Mouse (Mus musculus) midbrain, embryonic 14.5 days (tissue): ENCODE measurements around the gene Rbfox2. TPM values are rescaled to one million over a fixed set of nuclear protein-coding genes. Genes with fewer than 3 reads are reported as not detected.

Experiments used
- ATAC-seq: fragments of 200-750 bp; cut with Nextera tagmentation; 2 replicates; pipeline ENCODE4 v1.8.0; 2017; ENCODE audit warnings: moderate number of reproducible peaks, moderate library complexity; ENCODE audit not compliant: low FRiP score, low TSS enrichment
- DNase-seq: peaks from one replicate; pipeline ENCODE4 v3.0.0-alpha.2; 2015
- H3K27ac ChIP-seq: fragments of 300-500 bp; sonication (generic); replicated peaks from 2 replicates; pipeline ENCODE4 v1.5.1; 2014; ENCODE audit warnings: mild to moderate bottlenecking, low read depth, low read length, moderate library complexity
- H3K27me3 ChIP-seq: fragments of 300-500 bp; sonication (generic); 2 replicates; pipeline ENCODE4 v1.6.1; 2014; ENCODE audit warnings: low read length, control low read depth, mixed read lengths; ENCODE audit not compliant: control insufficient read depth, insufficient read depth
- H3K36me3 ChIP-seq: fragments of 300-500 bp; sonication (generic); 2 replicates; pipeline ENCODE4 v1.6.1; 2014; ENCODE audit warnings: low read length, control low read depth; ENCODE audit not compliant: control insufficient read depth, insufficient read depth
- H3K4me1 ChIP-seq: fragments of 300-500 bp; sonication (generic); 2 replicates; pipeline ENCODE4 v1.6.1; 2014; ENCODE audit warnings: mild to moderate bottlenecking, antibody characterized with exemption, low read length, control low read depth; ENCODE audit not compliant: control insufficient read depth, insufficient read depth
- H3K4me2 ChIP-seq: fragments of 300-500 bp; sonication (generic); 2 replicates; pipeline ENCODE4 v1.6.1; 2014; ENCODE audit warnings: mild to moderate bottlenecking, low read length, moderate library complexity
- H3K4me3 ChIP-seq: fragments of 300-500 bp; sonication (generic); replicated peaks from 2 replicates; pipeline ENCODE4 v1.5.1; 2014; ENCODE audit warnings: low read depth, low read length
- H3K9ac ChIP-seq: fragments of 300-500 bp; sonication (generic); replicated peaks from 2 replicates; pipeline ENCODE4 v1.6.1; 2014; ENCODE audit warnings: mild to moderate bottlenecking, low read length, moderate library complexity
- H3K9me3 ChIP-seq: fragments of 300-500 bp; sonication (generic); 2 replicates; pipeline ENCODE4 v1.6.1; 2016; ENCODE audit warnings: low read length, control low read depth, mixed read lengths; ENCODE audit not compliant: control insufficient read depth
- WGBS: fragments of 180-500 bp; shearing (Covaris S2); extraction: QIAGEN DNeasy Blood & Tissue Kit; methylation state at CpG from one replicate; pipeline ENCODE4 v1.1.7; 2014; 5-methylcytosine and 5-hydroxymethylcytosine counted together
- polyA plus RNA-seq: library from polyadenylated mRNA; unstranded; fragments of >200 nt; fragmentation: Nextera tagmentation; extraction: Ambion mirVana; gene quantifications from 2 replicates; pipeline ENCODE4 v1.2.1, GENCODE M21; 2014

Rbfox2 gene
- polyA plus RNA-seq, 1 experiment from 2014 or later, result 195 TPM

GRCm38 (mm10) chr15:77163336-77163735, 143.5 kb downstream of the Rbfox2 start:
- Histone ChIP-seq H3K4me2 (no peak overlapping the region), H3K27ac (no peak overlapping the region), H3K36me3 (no peaks in the 10 kb centered on the region), H3K4me1 (peaks cover 15% of the 10 kb centered on the region), H3K9me3 (no peaks in the 10 kb centered on the region), H3K27me3 (no peaks in the 10 kb centered on the region), H3K9ac (no peak overlapping the region), H3K4me3 (no peak overlapping the region)
- DNase-seq, result peak; percentile 34
- ATAC-seq, result no peak
- WGBS, result 12% methylated on average over 6 of the region's 6 CpGs

GRCm38 (mm10) chr15:77162931-77163330, 143.9 kb downstream of the Rbfox2 start:
- no peaks in the 10 kb centered on the region for H3K36me3 ChIP-seq
- H3K4me3 ChIP-seq, result no peak overlapping the region
- no peak overlapping the region for H3K4me2 ChIP-seq
- H3K27me3 ChIP-seq, result no peaks in the 10 kb centered on the region
- H3K4me1 ChIP-seq, result peaks cover 15% of the 10 kb centered on the region
- no peak overlapping the region for H3K9ac ChIP-seq
- H3K9me3 ChIP-seq, result no peaks in the 10 kb centered on the region
- DNase-seq (no peak), ATAC-seq (no peak)
- WGBS, result 63% methylated on average over 6 of the region's 6 CpGs
- no peak overlapping the region for H3K27ac ChIP-seq

GRCm38 (mm10) chr15:77161382-77161781, 145.4 kb downstream of the Rbfox2 start:
- no peak for ATAC-seq
- Histone ChIP-seq H3K4me3 (no peak overlapping the region), H3K36me3 (no peaks in the 10 kb centered on the region), H3K4me1 (peaks cover 23% of the 10 kb centered on the region), H3K9ac (no peak overlapping the region), H3K4me2 (no peak overlapping the region), H3K9me3 (no peaks in the 10 kb centered on the region), H3K27me3 (no peaks in the 10 kb centered on the region), H3K27ac (no peak overlapping the region)
- 80% methylated on average over 5 of the region's 5 CpGs for WGBS
- no peak for DNase-seq

GRCm38 (mm10) chr15:77160848-77161247, 146.0 kb downstream of the Rbfox2 start:
- H3K36me3 ChIP-seq, result no peaks in the 10 kb centered on the region
- H3K9ac ChIP-seq, result no peak overlapping the region
- WGBS, result 93% methylated on average over 4 of the region's 4 CpGs
- ATAC-seq (no peak), DNase-seq (no peak)
- peaks cover 28% of the 10 kb centered on the region for H3K4me1 ChIP-seq
- H3K9me3 ChIP-seq, result no peaks in the 10 kb centered on the region
- no peaks in the 10 kb centered on the region for H3K27me3 ChIP-seq
- H3K4me2 ChIP-seq, result no peak overlapping the region
- no peak overlapping the region for H3K4me3 ChIP-seq
- H3K27ac ChIP-seq, result no peak overlapping the region

DNA sequence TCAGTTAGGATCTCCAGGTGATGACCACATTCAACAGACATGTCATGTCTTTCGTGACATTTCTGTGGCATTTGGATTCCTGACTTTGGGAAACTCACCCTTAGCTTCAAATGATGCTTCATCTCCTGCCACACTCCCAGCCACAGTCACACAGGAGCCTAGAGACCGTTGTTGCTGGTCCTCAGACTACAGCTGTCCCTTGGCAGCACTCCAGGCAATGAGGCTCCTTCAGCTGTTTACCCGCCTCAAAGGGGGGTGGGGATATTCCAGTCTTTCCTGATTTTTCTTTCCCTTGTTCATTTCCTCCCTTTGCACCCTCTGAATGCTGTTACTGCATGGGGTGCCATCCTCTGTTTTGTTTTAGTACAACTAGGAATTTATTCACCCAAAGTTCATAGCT, 150.3 kb downstream of the Rbfox2 start:
- no peaks in the 10 kb centered on the region for H3K9me3 ChIP-seq
- no peak overlapping the region for H3K4me3 ChIP-seq
- 50% methylated on average over 3 of the region's 3 CpGs for WGBS
- no peak overlapping the region for H3K27ac ChIP-seq
- no peaks in the 10 kb centered on the region for H3K36me3 ChIP-seq
- no peak overlapping the region for H3K9ac ChIP-seq
- no peaks in the 10 kb centered on the region for H3K27me3 ChIP-seq
- H3K4me1 ChIP-seq, result peaks cover 20% of the 10 kb centered on the region
- no peak overlapping the region for H3K4me2 ChIP-seq
- peak; percentile 75 for DNase-seq
- no peak for ATAC-seq

DNA sequence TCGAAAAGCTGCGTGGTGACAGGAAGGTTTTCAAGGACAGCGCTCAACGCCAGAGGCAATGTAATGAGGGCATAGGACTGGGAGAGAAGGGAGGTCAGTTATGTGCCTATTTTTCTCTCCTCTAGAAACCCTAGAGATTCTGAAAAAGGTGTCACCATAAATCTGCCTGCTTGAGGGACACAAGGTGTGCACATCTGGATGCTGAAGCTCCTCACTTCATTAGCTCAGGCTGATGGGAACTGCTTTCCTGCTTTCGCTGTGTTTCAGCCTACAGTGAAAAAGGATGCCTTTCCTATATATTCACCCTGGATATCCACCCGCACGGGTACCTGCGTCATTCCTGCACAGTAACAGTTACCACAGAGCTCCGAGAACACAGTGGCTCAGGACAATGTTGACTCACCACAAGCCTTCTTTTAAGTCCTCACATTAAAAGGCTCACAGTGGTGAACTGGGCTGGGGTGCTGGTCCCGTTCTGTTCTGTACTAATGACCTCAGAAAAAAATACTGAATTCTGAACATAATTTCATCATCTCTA, 152.5 kb downstream of the Rbfox2 start:
- Histone ChIP-seq H3K4me3 (peak overlapping the region; percentile 73), H3K9ac (no peak overlapping the region; the same call in 1 of the 2 replicates), H3K9me3 (no peaks in the 10 kb centered on the region), H3K4me1 (peaks cover 27% of the 10 kb centered on the region), H3K4me2 (peak overlapping the region; percentile 96), H3K36me3 (no peaks in the 10 kb centered on the region), H3K27me3 (no peaks in the 10 kb centered on the region), H3K27ac (peak overlapping the region; percentile 97)
- WGBS, result 70% methylated on average over 10 of the region's 10 CpGs
- ATAC-seq, result no peak
- DNase-seq, result no peak

GRCm38 (mm10) chr15:77153625-77154024, 153.2 kb downstream of the Rbfox2 start:
- H3K36me3 ChIP-seq, result no peaks in the 10 kb centered on the region
- peak overlapping the region; percentile 73 for H3K4me3 ChIP-seq
- H3K4me2 ChIP-seq, result peak overlapping the region; percentile 96
- WGBS, result under 1% methylated on average over 12 of the region's 12 CpGs
- peak; percentile 92 for DNase-seq
- H3K9ac ChIP-seq, result peak overlapping the region; percentile 96
- ATAC-seq, result peak; percentile 91
- no peaks in the 10 kb centered on the region for H3K27me3 ChIP-seq
- H3K9me3 ChIP-seq, result no peaks in the 10 kb centered on the region
- H3K27ac ChIP-seq, result peak overlapping the region; percentile 97
- peaks cover 34% of the 10 kb centered on the region for H3K4me1 ChIP-seq

DNA sequence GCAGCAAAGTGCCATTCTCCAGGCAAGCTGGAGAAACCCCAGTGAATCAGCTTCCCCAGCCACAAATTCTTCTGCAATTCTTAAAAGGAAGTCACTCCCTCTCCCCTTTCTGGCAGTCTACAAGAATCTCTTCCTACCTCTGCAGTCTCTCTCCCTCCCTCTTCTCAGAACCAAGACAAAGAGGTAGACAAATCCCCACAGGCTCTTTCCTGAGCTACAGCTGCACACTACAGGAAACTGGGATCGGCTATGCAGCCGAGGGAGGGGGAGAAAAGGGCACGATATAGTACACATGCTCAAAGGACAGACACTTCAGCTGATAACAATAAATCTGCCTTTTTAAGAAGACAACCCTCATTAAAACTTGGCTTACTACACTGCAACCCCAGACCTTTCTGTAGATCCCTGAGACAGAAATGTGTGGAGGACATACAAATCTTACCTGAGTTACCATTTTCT, 153.7 kb downstream of the Rbfox2 start:
- Histone ChIP-seq H3K36me3 (no peaks in the 10 kb centered on the region), H3K27ac (peak overlapping the region; percentile 97), H3K9ac (peak overlapping the region; percentile 96), H3K27me3 (no peaks in the 10 kb centered on the region), H3K4me2 (peak overlapping the region; percentile 96), H3K4me1 (peaks cover 39% of the 10 kb centered on the region), H3K4me3 (peak overlapping the region; percentile 73), H3K9me3 (no peaks in the 10 kb centered on the region)
- WGBS, result 0% methylated on average over 3 of the region's 3 CpGs
- ATAC-seq, result peak; percentile 74
- peak; percentile 80 for DNase-seq

GRCm38 (mm10) chr15:77152336-77153087, 154.3 kb downstream of the Rbfox2 start:
- DNase-seq (peak; percentile 73), ATAC-seq (no peak)
- WGBS, result 1% methylated on average over 19 of the region's 19 CpGs
- H3K27me3 ChIP-seq, result no peaks in the 10 kb centered on the region
- H3K4me2 ChIP-seq, result peak overlapping the region; percentile 96
- H3K4me3 ChIP-seq, result peak overlapping the region; percentile 73
- peaks cover 45% of the 10 kb centered on the region for H3K4me1 ChIP-seq
- H3K36me3 ChIP-seq, result no peaks in the 10 kb centered on the region
- H3K27ac ChIP-seq, result peak overlapping the region; percentile 97
- no peaks in the 10 kb centered on the region for H3K9me3 ChIP-seq
- H3K9ac ChIP-seq, result peak overlapping the region; percentile 96
